Mouse (Mus musculus): ENCODE measurements at regions not wholly inside any gene's neighbourhood (a gene's known extent, or its start where the extent isn't known, plus 50 kb on each side); places are given as distances from the start of the nearest gene placed in this dataset.

- no peaks in the 10 kb centered on the region for H3K27me3 ChIP-seq (ENCODE audit: control insufficient read depth, insufficient read depth, low read length)
- ATAC-seq (ENCODE audit: low FRiP score, low TSS enrichment), result no peak
- H3K9ac ChIP-seq (ENCODE audit: low read depth, low read length), result no peak overlapping the region
- H3K9me3 ChIP-seq (ENCODE audit: control insufficient read depth, low read length), result no peaks in the 10 kb centered on the region
- no peaks in the 10 kb centered on the region for H3K4me1 ChIP-seq (ENCODE audit: control insufficient read depth, insufficient read depth, low read length)
- no peak overlapping the region for H3K4me2 ChIP-seq (replicated peaks; ENCODE audit: low read depth, low read length)
- no peak overlapping the region for H3K4me3 ChIP-seq (ENCODE audit: low read length)
- H3K27ac ChIP-seq (ENCODE audit: low read depth, low read length), result no peak overlapping the region
- H3K36me3 ChIP-seq (ENCODE audit: control insufficient read depth, insufficient read depth, low read length), result no peaks in the 10 kb centered on the region
- WGBS, result 60% methylated on average over 6 of the region's 6 CpGs
These were observed 1078.2 kb upstream of the Nr2f1 start for GRCm38 (mm10) chr13:79277714-79278113.

DNA sequence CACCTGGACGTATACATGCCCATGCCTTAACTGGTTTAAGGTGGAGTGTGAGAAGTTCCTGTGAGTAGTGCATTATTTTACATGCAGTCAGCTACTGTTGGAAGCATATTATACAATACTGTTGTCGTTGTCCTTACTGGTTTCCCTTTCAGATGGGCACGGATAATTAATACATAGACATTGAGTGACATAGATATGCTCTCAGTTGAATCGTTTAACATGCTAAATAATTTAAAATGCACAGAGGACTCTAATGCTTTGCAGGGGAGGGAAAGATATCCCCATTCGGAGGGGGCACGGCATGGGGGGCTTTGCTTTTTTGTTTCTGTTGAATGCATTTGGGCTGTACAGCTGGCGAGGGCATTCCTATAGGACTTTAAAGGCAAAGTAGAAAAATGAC lies 1077.8 kb upstream of the Nr2f1 start:
- H3K9me3 ChIP-seq (ENCODE audit: control insufficient read depth, low read length), result no peaks in the 10 kb centered on the region
- no peaks in the 10 kb centered on the region for H3K36me3 ChIP-seq (ENCODE audit: control insufficient read depth, insufficient read depth, low read length)
- H3K4me2 ChIP-seq (replicated peaks; ENCODE audit: low read depth, low read length), result no peak overlapping the region
- ATAC-seq (ENCODE audit: low FRiP score, low TSS enrichment), result no peak
- H3K9ac ChIP-seq (ENCODE audit: low read depth, low read length), result no peak overlapping the region
- no peaks in the 10 kb centered on the region for H3K27me3 ChIP-seq (ENCODE audit: control insufficient read depth, insufficient read depth, low read length)
- 83% methylated on average over 7 of the region's 7 CpGs for WGBS
- no peak overlapping the region for H3K27ac ChIP-seq (ENCODE audit: low read depth, low read length)
- no peak overlapping the region for H3K4me3 ChIP-seq (ENCODE audit: low read length)
- no peaks in the 10 kb centered on the region for H3K4me1 ChIP-seq (ENCODE audit: control insufficient read depth, insufficient read depth, low read length)

DNA sequence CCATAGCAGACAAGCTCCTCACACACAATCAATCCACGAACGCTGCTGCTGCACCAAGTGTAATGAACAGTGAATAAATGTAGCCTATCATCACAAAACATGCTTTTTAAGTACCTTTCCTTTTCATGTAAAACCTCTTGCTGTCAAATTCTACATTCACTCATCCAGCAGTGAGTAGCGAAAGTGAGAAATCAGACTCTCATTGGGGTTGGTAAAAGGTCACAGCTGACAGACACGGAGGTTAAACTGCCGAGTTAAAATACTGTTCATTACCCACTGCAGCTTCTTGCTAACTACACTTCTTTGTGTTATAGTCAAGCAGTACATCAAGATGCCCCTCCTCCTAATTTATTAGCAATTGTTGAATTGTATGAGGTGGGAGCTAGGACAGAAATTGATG lies 1055.8 kb upstream of the Nr2f1 start:
- no peak for ATAC-seq (ENCODE audit: low FRiP score, low TSS enrichment)
- Histone ChIP-seq H3K27me3 (ENCODE audit: control insufficient read depth, insufficient read depth, low read length) (no peaks in the 10 kb centered on the region), H3K9ac (ENCODE audit: low read depth, low read length) (no peak overlapping the region), H3K36me3 (ENCODE audit: control insufficient read depth, insufficient read depth, low read length) (no peaks in the 10 kb centered on the region), H3K27ac (ENCODE audit: low read depth, low read length) (no peak overlapping the region), H3K4me3 (ENCODE audit: low read length) (no peak overlapping the region), H3K4me2 (replicated peaks; ENCODE audit: low read depth, low read length) (no peak overlapping the region), H3K9me3 (ENCODE audit: control insufficient read depth, low read length) (no peaks in the 10 kb centered on the region), H3K4me1 (ENCODE audit: control insufficient read depth, insufficient read depth, low read length) (no peaks in the 10 kb centered on the region)
- 42% methylated on average over 5 of the region's 5 CpGs for WGBS

- Histone ChIP-seq H3K27ac (ENCODE audit: low read depth, low read length) (no peak overlapping the region), H3K36me3 (ENCODE audit: control insufficient read depth, insufficient read depth, low read length) (no peaks in the 10 kb centered on the region), H3K4me3 (ENCODE audit: low read length) (no peak overlapping the region), H3K4me1 (ENCODE audit: control insufficient read depth, insufficient read depth, low read length) (no peaks in the 10 kb centered on the region), H3K9me3 (ENCODE audit: control insufficient read depth, low read length) (no peaks in the 10 kb centered on the region), H3K27me3 (ENCODE audit: control insufficient read depth, insufficient read depth, low read length) (no peaks in the 10 kb centered on the region), H3K9ac (ENCODE audit: low read depth, low read length) (no peak overlapping the region), H3K4me2 (replicated peaks; ENCODE audit: low read depth, low read length) (no peak overlapping the region)
- peak; percentile 90; the same call in 1 of the 2 replicates for ATAC-seq (ENCODE audit: low FRiP score, low TSS enrichment)
- 30% methylated on average over 5 of the region's 5 CpGs for WGBS
These were observed 1052.8 kb upstream of the Nr2f1 start for GRCm38 (mm10) chr13:79252385-79252784.

DNA sequence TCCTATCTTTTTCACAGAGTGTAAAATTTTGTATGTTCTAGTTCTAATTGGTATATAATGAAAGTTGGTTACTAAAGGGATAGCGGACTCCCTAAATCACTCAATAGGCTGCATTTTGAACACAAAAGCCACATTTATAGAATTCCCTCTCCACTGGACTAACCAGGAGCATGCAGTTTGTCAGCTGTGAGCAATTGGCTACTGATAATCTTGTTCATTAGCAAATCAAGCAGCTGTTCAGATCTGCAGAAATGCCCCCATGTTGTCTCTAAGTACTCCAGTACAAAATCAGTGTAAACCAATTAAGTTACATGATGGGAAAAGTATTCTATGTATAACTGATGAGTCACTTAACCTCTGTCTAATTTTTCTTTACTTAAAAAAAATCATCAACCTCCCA lies 1051.7 kb upstream of the Nr2f1 start:
- Histone ChIP-seq H3K9ac (ENCODE audit: low read depth, low read length) (no peak overlapping the region), H3K36me3 (ENCODE audit: control insufficient read depth, insufficient read depth, low read length) (no peaks in the 10 kb centered on the region), H3K4me2 (replicated peaks; ENCODE audit: low read depth, low read length) (no peak overlapping the region), H3K4me1 (ENCODE audit: control insufficient read depth, insufficient read depth, low read length) (no peaks in the 10 kb centered on the region), H3K27ac (ENCODE audit: low read depth, low read length) (no peak overlapping the region), H3K27me3 (ENCODE audit: control insufficient read depth, insufficient read depth, low read length) (no peaks in the 10 kb centered on the region), H3K9me3 (ENCODE audit: control insufficient read depth, low read length) (no peaks in the 10 kb centered on the region), H3K4me3 (ENCODE audit: low read length) (no peak overlapping the region)
- no peak for ATAC-seq (ENCODE audit: low FRiP score, low TSS enrichment)
- 94% methylated on average over 1 of the region's 1 CpGs for WGBS

Data from kidney, embryonic 14.5 days (tissue).